Mouse (Mus musculus) MEL (cell line): ENCODE data around the gene Tspyl4. TPM values are rescaled to one million over a fixed set of nuclear protein-coding genes. Genes with fewer than 3 reads are reported as not detected.

ENCODE experiments used
- DNase-seq: peaks from one replicate; pipeline ENCODE4 v3.0.0; 2011; ENCODE audit warnings: low read depth, low spot score
- H3K27ac ChIP-seq: 2 replicates; pipeline ENCODE4 v1.5.1; 2012; ENCODE audit warnings: low read depth, mild to moderate bottlenecking, control low read depth, low read length, moderate library complexity; ENCODE audit not compliant: control insufficient read depth
- H3K27me3 ChIP-seq, 2 experiments: fragments of 150-350 bp in 1 of 2; sonication (generic) in 1 of 2; 2 replicates each; pipeline ENCODE4 v1.6.1; 2012; ENCODE audit warnings: low read length in 2 of 2, mild to moderate bottlenecking in 2 of 2, improper control_type of control experiment in 1 of 2, moderate library complexity in 1 of 2; ENCODE audit not compliant: insufficient read depth in 2 of 2, control insufficient read depth in 1 of 2
- H3K36me3 ChIP-seq, 2 experiments: 2 replicates each; pipeline ENCODE4 v1.6.1; 2012 to 2014; ENCODE audit warnings: low read length in 2 of 2, improper control_type of control experiment in 1 of 2, inconsistent platforms in 1 of 2, mild to moderate bottlenecking in 1 of 2; ENCODE audit not compliant: insufficient read depth in 2 of 2, control insufficient read depth in 1 of 2
- H3K4me1 ChIP-seq, 2 experiments: fragments of 150-350 bp in 1 of 2; sonication (generic) in 1 of 2; 2 replicates each; pipeline ENCODE4 v1.6.1; 2012; ENCODE audit warnings: low read length in 2 of 2, improper control_type of control experiment in 1 of 2, mild to moderate bottlenecking in 1 of 2; ENCODE audit not compliant: insufficient read depth in 2 of 2, control insufficient read depth in 1 of 2
- H3K4me3 ChIP-seq, 2 experiments: fragments of 150-350 bp in 1 of 2; sonication (generic) in 1 of 2; 2 replicates each; pipeline ENCODE4 v1.5.1; 2012; ENCODE audit warnings: low read depth in 2 of 2, low read length in 2 of 2, mild to moderate bottlenecking in 2 of 2, moderate library complexity in 2 of 2, control low read depth in 1 of 2, improper control_type of control experiment in 1 of 2; ENCODE audit not compliant: control insufficient read depth in 1 of 2, insufficient read depth in 1 of 2
- H3K79me2 ChIP-seq: 2 replicates; pipeline ENCODE4 v1.6.1; 2012; ENCODE audit warnings: mild to moderate bottlenecking, low read length, moderate library complexity; ENCODE audit not compliant: control insufficient read depth, poor library complexity, insufficient read depth
- H3K9ac ChIP-seq: 2 replicates; pipeline ENCODE4 v1.6.1; 2012; ENCODE audit warnings: low read depth, mild to moderate bottlenecking, control low read depth, low read length, moderate library complexity; ENCODE audit not compliant: control insufficient read depth, poor library complexity, severe bottlenecking
- H3K9me3 ChIP-seq: fragments of 150-350 bp; sonication (generic); replicated peaks from 2 replicates; pipeline ENCODE4 v1.6.1; 2012; ENCODE audit warnings: mild to moderate bottlenecking, low read length, improper control_type of control experiment, moderate library complexity; ENCODE audit not compliant: insufficient read depth
- BHLHE40 ChIP-seq: IDR thresholded peaks from 2 replicates; pipeline ENCODE4 v1.6.1; 2012; ENCODE audit warnings: low read depth, mild to moderate bottlenecking, inconsistent platforms, low read length, improper control_type of control experiment, borderline replicate concordance
- CHD1 ChIP-seq: IDR thresholded peaks from 2 replicates; pipeline ENCODE4 v1.6.1; 2012; ENCODE audit warnings: low read depth, mild to moderate bottlenecking, inconsistent platforms, low read length, improper control_type of control experiment
- CTCF ChIP-seq, 3 experiments: IDR thresholded peaks in 2 of 3; conservative IDR thresholded peaks in 1 of 3; 2 replicates each; pipeline ENCODE4 v1.5.1; 2011 to 2012; ENCODE audit warnings: low read length in 3 of 3, low read depth in 2 of 3, mild to moderate bottlenecking in 2 of 3, improper control_type of control experiment in 1 of 3, inconsistent platforms in 1 of 3, mixed read lengths in 1 of 3, moderate library complexity in 1 of 3; ENCODE audit not compliant: control insufficient read depth in 1 of 3, insufficient read depth in 1 of 3, poor library complexity in 1 of 3, severe bottlenecking in 1 of 3
- ELF1 ChIP-seq: IDR thresholded peaks from 2 replicates; pipeline ENCODE4 v1.6.1; 2014; ENCODE audit warnings: low read depth, mild to moderate bottlenecking, inconsistent platforms, low read length, improper control_type of control experiment, moderate library complexity
- ETS1 ChIP-seq: IDR thresholded peaks from 2 replicates; pipeline ENCODE4 v1.6.1; 2012; ENCODE audit warnings: low read depth, mild to moderate bottlenecking, inconsistent platforms, low read length, improper control_type of control experiment, moderate library complexity
- GABPA ChIP-seq: IDR thresholded peaks from 2 replicates; pipeline ENCODE4 v1.6.1; 2012; ENCODE audit warnings: low read depth, mild to moderate bottlenecking, inconsistent platforms, low read length, improper control_type of control experiment, moderate library complexity
- GATA1 ChIP-seq: IDR thresholded peaks from 2 replicates; pipeline ENCODE4 v1.6.1; 2011; ENCODE audit warnings: low read depth, low read length, improper control_type of control experiment
- HCFC1 ChIP-seq: IDR thresholded peaks from 2 replicates; pipeline ENCODE4 v1.6.1; 2012; ENCODE audit warnings: low read depth, mild to moderate bottlenecking, inconsistent platforms, low read length, improper control_type of control experiment, moderate library complexity
- JUND ChIP-seq: IDR thresholded peaks from 2 replicates; pipeline ENCODE4 v1.6.1; 2011; ENCODE audit warnings: low read depth, mild to moderate bottlenecking, improper control_type of control experiment, low read length
- KAT2A ChIP-seq: conservative IDR thresholded peaks from 2 replicates; pipeline ENCODE4 v1.6.1; 2012; ENCODE audit warnings: low read depth, low read length, improper control_type of control experiment, inconsistent platforms
- MAFK ChIP-seq: IDR thresholded peaks from 2 replicates; pipeline ENCODE4 v1.6.1; 2011; ENCODE audit warnings: low read depth, mild to moderate bottlenecking, low read length, improper control_type of control experiment, borderline replicate concordance
- MAX ChIP-seq: IDR thresholded peaks from 2 replicates; pipeline ENCODE4 v1.6.1; 2011; ENCODE audit warnings: low read length, improper control_type of control experiment
- MXI1 ChIP-seq: IDR thresholded peaks from 2 replicates; pipeline ENCODE4 v1.6.1; 2011; ENCODE audit warnings: mild to moderate bottlenecking, low read depth, low read length, improper control_type of control experiment
- MYB ChIP-seq: IDR thresholded peaks from 2 replicates; pipeline ENCODE4 v1.6.1; 2011; ENCODE audit warnings: mild to moderate bottlenecking, low read depth, low read length, improper control_type of control experiment
- NRF1 ChIP-seq: IDR thresholded peaks from 2 replicates; pipeline ENCODE4 v1.6.1; 2014; ENCODE audit warnings: low read depth, mild to moderate bottlenecking, inconsistent platforms, low read length, improper control_type of control experiment, moderate library complexity; ENCODE audit not compliant: poor library complexity, insufficient read depth, severe bottlenecking
- POLR2A ChIP-seq, 2 experiments: IDR thresholded peaks; 2 replicates each; pipeline ENCODE4 v1.6.1; 2011 to 2012; ENCODE audit warnings: low read length in 2 of 2, mild to moderate bottlenecking in 2 of 2, control low read depth in 1 of 2, improper control_type of control experiment in 1 of 2, low read depth in 1 of 2, moderate library complexity in 1 of 2; ENCODE audit not compliant: control insufficient read depth in 1 of 2, insufficient read depth in 1 of 2, poor library complexity in 1 of 2
- POLR2AphosphoS5 ChIP-seq: IDR thresholded peaks from 2 replicates; pipeline ENCODE4 v1.6.1; 2012; ENCODE audit warnings: low read depth, borderline replicate concordance, mild to moderate bottlenecking, inconsistent platforms, low read length, moderate library complexity, mixed read lengths
- TCF12 ChIP-seq: IDR thresholded peaks from 2 replicates; pipeline ENCODE4 v1.6.1; 2014; ENCODE audit warnings: low read depth, mild to moderate bottlenecking, inconsistent platforms, low read length, improper control_type of control experiment, moderate library complexity
- UBTF ChIP-seq: IDR thresholded peaks from 2 replicates; pipeline ENCODE4 v1.6.1; 2012; ENCODE audit warnings: low read depth, mild to moderate bottlenecking, inconsistent platforms, low read length, improper control_type of control experiment, moderate library complexity, borderline replicate concordance; ENCODE audit not compliant: insufficient read depth
- ZNF384 ChIP-seq: IDR thresholded peaks from 2 replicates; pipeline ENCODE4 v1.6.1; 2012; ENCODE audit warnings: low read depth, mild to moderate bottlenecking, inconsistent platforms, low read length, improper control_type of control experiment
- polyA plus RNA-seq, 2 experiments: library from polyadenylated mRNA; stranded (reverse) in 1 of 2; unstranded in 1 of 2; fragments of >175 nt in 1 of 2; fragments of >200 nt in 1 of 2; gene quantifications; 2 replicates each; pipeline versions ENCODE4 v1.2.1 to v1.2.4; 2012; ENCODE audit warnings: low replicate concordance in 2 of 2, low read depth in 1 of 2; ENCODE audit not compliant: insufficient read length in 2 of 2, insufficient read depth in 1 of 2, missing spikeins in 1 of 2
- total RNA-seq: library from RNA; depleted of rRNA; stranded (reverse); fragments of 300-350 nt; gene quantifications from 2 replicates; pipeline ENCODE4 v1.2.3, GENCODE M21; 2012

Gene Tspyl4
- total and polyA plus RNA-seq, 3 experiments, result 0.04 to 0.08 TPM; not detected in 1

DNA sequence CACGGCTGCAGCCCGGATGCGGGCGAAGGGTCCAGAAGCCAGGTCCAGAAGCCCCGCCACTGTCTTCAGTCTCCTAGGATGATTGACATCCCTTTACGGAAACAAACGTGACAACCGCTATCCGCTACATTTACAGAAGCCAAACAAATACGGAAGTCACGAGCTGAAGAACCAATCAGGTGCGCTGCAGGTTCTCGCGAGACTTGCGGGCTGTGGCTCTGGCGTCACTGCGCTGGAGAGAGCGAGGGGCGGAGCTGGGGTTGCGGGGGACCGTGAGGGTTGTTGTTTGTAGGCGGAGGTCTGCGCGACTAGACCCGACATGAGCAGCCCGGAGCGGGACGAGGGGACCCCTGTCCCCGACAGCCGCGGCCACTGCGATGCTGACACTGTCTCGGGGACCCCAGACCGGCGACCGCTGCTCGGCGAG is 15.3 kb upstream of the Tspyl4 start, which contains the start of gene Tspyl1 (continued):
- TF ChIP-seq POLR2A (IDR thresholded peaks at IDR 0.05; ENCODE audit: control insufficient read depth in 1 of 2, insufficient read depth in 1 of 2, low read depth in 1 of 2, low read length in 2 of 2, poor library complexity in 1 of 2) (peak; percentile 74 to 77), BHLHE40 (peak; percentile 94)

DNA sequence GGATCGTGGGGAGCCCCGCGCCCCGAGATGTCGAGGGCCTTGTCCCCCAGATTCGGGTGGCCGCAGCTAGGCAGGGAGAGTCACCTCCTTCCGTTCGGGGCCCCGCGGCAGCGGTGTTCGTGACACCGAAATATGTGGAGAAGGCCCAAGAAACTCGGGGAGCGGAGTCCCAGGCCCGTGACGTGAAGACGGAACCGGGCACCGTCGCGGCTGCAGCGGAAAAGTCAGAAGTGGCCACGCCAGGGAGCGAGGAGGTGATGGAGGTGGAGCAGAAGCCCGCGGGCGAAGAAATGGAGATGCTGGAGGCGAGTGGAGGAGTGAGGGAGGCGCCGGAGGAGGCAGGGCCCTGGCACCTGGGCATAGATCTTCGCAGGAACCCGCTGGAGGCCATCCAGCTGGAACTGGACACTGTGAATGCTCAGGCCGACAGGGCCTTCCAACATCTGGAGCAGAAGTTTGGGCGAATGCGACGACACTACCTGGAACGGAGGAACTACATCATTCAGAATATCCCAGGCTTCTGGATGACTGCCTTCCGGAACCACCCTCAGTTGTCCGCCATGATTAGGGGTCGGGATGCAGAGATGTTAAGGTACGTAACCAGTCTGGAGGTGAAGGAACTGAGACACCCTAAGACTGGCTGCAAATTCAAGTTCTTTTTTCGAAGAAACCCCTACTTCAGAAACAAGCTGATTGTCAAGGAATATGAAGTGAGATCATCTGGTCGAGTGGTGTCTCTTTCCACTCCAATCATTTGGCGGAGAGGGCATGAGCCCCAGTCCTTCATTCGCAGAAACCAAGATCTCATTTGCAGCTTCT is 14.6 kb upstream of the Tspyl4 start:
- peak; percentile 46 for DNase-seq
- peaks cover 2 to 4% of the 10 kb centered on the region in 2 experiments; a peak in 2 of 4 replicates for H3K4me1 ChIP-seq
- H3K9me3 ChIP-seq, result no peaks in the 10 kb centered on the region
- peaks cover 23% of the 10 kb centered on the region for H3K79me2 ChIP-seq
- H3K36me3 ChIP-seq, result peaks cover 0 to 15% of the 10 kb centered on the region in 2 experiments; a peak in 2 of 4 replicates
- no peaks in the 10 kb centered on the region for H3K27me3 ChIP-seq
- H3K4me3 ChIP-seq, result peak overlapping the region; percentile 57 to 85
- peak overlapping the region; percentile 85 for H3K9ac ChIP-seq
- TF ChIP-seq TCF12, result no peak
- no peak for TF ChIP-seq UBTF
- TF ChIP-seq GATA1, result no peak
- TF ChIP-seq BHLHE40, result no peak
- no peak for TF ChIP-seq MYB
- no peak for TF ChIP-seq ETS1
- no peak for TF ChIP-seq KAT2A
- H3K27ac ChIP-seq, result no peak overlapping the region

DNA sequence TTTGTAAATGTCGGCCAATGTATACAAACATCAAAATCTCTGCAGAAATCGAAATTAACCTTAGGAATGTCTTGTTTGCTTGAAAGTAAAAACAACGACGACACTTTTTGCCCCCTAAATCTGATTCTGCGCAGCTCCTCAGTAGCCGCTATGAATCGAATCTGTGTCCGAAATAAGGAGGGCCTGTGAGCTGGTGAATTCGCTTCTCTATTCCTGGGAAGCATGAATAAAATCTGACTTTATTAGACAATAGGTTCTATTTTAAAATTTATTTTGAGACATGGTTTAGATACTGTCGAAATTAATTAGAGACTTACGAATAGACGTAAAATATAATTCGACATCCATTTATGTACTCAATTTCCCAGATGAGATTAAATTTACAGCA is 337 bp upstream of the Tspyl4 start:
- Histone ChIP-seq H3K4me1 (no peaks in the 10 kb centered on the region), H3K9ac (no peak overlapping the region), H3K4me3 (no peak overlapping the region), H3K27ac (no peak overlapping the region), H3K79me2 (no peaks in the 10 kb centered on the region), H3K27me3 (no peaks in the 10 kb centered on the region), H3K36me3 (no peaks in the 10 kb centered on the region), H3K9me3 (no peaks in the 10 kb centered on the region)
- no peak for DNase-seq
- no peak for TF ChIP-seq MAX
- TF ChIP-seq CHD1, result no peak
- no peak for TF ChIP-seq KAT2A
- no peak for TF ChIP-seq POLR2AphosphoS5
- no peak for TF ChIP-seq GABPA
- no peak for TF ChIP-seq ELF1
- no peak for TF ChIP-seq POLR2A (IDR thresholded peaks at IDR 0.05; ENCODE audit: control insufficient read depth in 1 of 2, insufficient read depth in 1 of 2, low read depth in 1 of 2, low read length in 2 of 2, poor library complexity in 1 of 2)
- TF ChIP-seq MAFK, result no peak
- no peak for TF ChIP-seq TCF12
- TF ChIP-seq CTCF (IDR thresholded peaks at IDR 0.05 in 2 of 3, conservative IDR thresholded peaks at IDR 0.05 in 1 of 3; ENCODE audit: control insufficient read depth in 1 of 3, insufficient read depth in 1 of 3, low read depth in 2 of 3, low read length in 3 of 3, poor library complexity in 1 of 3, severe bottlenecking in 1 of 3), result no peak
- no peak for TF ChIP-seq BHLHE40
- TF ChIP-seq HCFC1, result no peak
- no peak for TF ChIP-seq MXI1
- no peak for TF ChIP-seq JUND
- TF ChIP-seq ZNF384, result no peak
- TF ChIP-seq NRF1, result no peak
